Mouse (Mus musculus) heart, postnatal 14 days (tissue): ENCODE results near the gene Unc45a. TPM values are rescaled to one million over a fixed set of nuclear protein-coding genes. Genes with fewer than 3 reads are reported as not detected.

ENCODE experiments used
- DNase-seq, 2 experiments: peaks; one replicate each; pipeline ENCODE4 v3.0.0; 2021 to 2022
- intact Hi-C: fragments of 180-260 bp; cut with DNase I; formaldehyde crosslinking; loops from one replicate; pipeline ENCODE4 v1.15.1; 2025
- total RNA-seq, 2 experiments: library from RNA; stranded (reverse); gene quantifications; 2 replicates each; pipeline ENCODE4 v1.2.3; 2021

Gene Unc45a
- total RNA-seq, 2 experiments from 2014 or later, result 17.9 to 19.2 TPM

DNA sequence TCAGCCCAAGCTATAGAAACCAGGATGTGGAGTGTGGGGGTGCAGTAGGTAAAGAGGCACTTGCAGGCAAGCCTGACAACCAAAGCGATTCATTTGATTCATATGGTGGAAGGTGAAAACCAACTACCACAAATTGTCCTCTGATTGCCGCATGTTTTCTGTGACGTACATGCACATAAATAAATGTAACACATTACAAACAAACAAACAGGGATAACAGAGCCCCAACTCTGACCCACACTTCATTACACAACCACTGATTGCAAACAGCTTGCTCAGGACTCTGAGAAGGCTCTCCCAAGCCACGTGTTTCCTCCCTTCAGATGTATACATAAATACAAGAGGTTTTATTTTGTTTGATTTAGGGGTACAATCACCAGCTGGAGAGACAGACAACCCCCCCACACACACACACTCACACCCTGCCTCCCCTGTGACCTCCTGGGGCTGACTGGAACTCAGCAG is 29.2 kb upstream of the Unc45a start:
- intact Hi-C loops, result loop anchor here (2.0 to 5.0 kb wide), 2 partner anchors 29 to 228 kb away; partner anchors contain the start of gene Unc45a

DNA sequence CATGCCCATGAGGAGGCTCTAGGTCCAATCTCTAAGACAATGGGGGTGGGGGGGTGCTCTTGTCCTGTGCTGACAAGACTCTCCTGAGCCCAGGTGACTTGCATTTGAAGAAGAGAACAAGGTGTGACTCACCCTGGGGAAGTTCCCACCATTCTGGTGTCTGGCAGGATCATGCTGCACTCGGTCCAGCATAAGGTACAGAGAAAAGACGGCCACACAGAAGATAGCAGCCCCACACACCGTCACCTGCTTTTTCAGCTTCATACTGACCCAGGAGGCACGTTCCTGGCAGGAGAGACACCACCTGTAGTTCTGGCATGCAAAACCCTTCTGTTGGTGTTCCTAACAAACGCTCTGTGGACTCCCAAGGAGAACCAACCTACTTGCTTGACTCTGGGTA is 28.7 kb upstream of the Unc45a start:
- DNase-seq, result no peak
- intact Hi-C loops, result no loop called here

More for the DNA sequence above, 29.2 kb upstream of the Unc45a start:
- DNase-seq, result no peak

DNA sequence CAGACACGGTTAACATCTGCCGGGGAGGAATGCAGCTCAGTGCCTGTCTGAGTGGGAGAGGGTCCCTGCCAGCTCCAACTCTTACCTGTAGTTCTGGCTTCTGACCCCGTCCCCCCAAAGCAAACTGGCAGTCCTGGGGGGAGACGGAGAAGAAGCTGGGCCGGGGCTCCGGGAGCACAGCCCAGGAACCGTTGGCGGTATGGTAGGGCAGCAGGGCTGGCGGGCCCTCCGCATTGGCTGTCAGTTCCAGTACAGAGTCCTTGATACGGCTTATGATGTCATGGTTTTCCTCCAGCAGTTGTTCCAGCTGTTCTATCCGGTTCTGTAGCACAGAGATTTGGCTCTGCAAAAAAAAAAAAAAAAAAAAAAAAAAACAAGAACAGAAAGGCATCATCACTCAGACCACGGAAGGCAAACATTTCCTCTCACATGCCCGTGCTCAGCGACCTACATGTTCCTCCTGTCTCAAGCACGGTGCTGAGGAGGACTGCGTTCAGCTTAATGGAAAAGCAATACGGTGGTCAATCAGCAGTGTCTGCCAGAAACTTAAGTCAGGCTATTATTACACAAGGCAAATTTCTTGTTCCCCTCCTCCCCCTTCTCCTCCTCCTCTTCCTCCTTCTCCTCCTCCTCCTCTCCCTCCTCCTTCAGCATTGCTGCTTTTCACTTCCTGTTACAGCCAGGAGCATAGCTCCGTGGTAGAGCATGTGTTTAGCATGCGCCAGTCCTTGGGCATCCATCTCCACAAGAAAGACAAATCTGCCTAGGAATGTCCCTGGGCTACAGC is 28.0 kb upstream of the Unc45a start:
- intact Hi-C loops, result no loop called here
- peak; percentile 37 to 48 for DNase-seq

DNA sequence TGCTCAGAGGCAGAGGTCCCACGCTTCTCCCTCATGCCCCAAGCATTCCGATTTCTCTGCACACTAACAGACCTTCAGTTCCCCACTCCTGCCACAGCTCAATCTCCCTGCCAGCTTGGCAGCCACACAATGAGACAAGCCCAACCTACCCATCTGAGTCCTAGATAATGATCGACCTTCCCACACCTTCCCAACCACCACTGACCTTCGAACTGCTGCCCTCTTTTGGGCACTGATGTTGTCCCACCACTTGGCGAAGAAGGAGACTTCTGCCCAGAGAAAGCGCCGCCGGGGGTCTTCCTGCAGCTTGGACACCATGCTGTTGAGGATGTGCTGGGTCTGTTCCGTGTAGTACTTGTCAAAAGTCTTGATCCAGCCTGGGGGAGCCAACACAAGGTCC is 27.2 kb upstream of the Unc45a start:
- no peak for DNase-seq
- intact Hi-C loops, result no loop called here

DNA sequence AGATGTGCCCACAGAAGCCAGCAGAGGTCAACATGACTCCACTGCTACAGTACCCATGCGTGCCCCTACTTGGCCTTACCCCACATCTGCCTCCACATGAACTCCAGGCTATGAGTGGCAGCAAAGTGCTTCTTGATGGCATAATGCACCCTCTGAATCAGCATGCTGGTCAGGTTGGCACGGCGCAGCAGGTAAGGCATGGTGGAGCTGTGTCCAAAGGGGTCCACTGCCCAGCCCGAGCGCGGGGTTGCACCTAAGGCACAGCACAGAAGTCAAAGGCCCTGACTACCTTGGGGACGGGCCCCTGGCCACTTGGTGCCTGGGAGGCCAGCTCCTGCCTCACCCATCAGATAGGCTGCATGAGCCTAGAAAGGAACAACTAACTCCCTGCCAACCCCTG is 26.4 kb upstream of the Unc45a start:
- intact Hi-C loops, result no loop called here
- DNase-seq, result no peak

DNA sequence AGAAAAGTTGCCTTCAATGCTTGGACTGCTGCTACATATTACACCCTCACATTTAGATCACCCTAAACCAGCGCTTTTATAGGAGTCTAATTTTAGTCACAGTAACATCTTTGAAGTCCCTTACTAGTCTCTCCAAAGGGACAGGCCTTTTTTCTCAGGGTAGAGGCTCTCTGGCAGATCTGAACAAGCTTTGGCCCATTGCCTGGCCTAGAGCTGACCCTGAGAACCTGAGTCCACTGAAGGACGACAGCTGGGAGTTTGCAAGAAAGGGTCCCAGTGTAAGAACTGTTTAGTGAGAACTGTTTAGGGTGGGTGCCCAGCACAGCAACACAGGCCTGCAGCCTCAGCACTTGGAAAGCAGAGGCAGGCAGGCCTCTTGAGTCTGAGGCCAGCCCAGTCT is 25.0 kb upstream of the Unc45a start:
- intact Hi-C loops, result no loop called here
- peak; percentile 55 to 66 for DNase-seq

DNA sequence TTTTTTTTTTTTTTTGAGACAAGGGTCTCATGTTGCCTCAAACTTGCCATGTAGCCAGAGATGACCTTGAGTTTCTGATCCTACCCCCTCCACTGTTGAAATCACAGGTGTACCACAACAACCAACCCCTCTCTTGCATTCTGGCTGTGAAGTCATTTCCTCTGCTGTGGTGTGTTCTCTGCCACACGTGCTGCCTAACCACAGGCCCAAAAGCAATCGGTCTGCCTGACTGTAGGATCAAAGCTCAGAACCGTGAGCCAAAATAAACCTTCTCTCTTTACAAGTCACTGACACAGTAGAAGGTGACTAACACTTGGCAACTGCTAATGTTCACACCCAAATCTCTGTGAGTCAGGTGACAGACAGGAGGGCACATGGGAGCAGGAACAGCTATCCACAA is 19.6 kb upstream of the Unc45a start:
- no peak for DNase-seq
- intact Hi-C loops, result no loop called here

DNA sequence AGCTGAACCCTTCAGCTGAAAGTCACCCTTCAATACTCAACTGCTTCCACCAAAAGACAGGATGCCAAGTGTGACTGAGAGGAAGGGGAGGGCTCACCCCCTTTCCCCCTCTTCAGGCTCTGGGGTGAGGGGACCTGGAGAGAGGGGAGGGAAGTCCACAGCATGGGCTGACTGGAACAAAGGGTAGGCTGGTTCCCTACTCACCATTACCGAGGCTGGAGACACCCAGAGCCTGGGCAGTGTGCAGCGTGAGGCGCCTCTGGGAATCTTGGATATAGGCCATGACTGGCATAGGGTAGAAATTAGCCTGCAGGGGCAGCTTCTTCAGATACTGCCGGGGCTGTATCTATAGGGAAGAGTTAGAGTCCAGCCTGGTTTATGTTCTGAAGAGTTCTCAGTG is 17.2 kb upstream of the Unc45a start:
- intact Hi-C loops, result no loop called here
- DNase-seq, result no peak

DNA sequence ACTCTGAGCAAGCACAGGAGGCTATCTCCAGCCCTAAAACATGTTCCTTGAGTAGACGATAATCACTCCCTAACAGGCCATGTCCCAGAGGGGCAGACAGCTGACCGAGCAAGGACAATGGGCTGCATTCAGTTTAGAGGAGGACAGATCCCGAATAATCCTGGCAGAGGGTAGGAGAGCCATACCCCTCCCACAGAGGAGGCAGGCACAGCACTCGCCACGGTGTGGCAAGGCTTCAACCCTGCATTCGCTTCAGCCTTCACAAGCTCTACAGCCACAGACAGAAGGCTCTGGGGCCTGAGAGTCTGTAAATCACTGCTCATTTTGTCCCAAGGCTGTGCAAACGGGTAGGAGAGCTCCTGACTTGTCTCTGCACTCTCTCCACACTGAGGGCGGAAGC is 16.4 kb upstream of the Unc45a start:
- intact Hi-C loops, result no loop called here
- peak in 1 of 2 experiments; percentile 24 for DNase-seq

DNA sequence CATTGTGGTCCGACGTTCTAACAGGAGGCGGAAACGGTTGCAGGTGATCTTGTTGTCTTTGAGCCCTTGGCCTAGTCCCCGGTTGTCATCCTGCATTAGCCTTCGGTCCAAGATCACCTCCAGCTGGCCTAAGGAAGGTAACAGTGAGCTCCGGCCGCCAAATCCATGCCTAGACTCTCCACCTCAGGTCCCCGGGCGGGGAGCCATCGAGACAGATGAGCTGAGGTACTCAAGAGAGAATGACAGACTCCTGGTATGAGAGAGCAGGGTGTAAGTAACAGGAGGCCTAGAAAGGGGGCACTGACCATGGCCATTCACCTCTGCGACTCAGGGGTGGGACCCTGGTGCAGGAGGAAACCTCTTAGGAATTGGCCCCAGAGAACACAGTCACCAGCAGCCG is 15.5 kb upstream of the Unc45a start:
- intact Hi-C loops, result no loop called here
- no peak for DNase-seq

DNA sequence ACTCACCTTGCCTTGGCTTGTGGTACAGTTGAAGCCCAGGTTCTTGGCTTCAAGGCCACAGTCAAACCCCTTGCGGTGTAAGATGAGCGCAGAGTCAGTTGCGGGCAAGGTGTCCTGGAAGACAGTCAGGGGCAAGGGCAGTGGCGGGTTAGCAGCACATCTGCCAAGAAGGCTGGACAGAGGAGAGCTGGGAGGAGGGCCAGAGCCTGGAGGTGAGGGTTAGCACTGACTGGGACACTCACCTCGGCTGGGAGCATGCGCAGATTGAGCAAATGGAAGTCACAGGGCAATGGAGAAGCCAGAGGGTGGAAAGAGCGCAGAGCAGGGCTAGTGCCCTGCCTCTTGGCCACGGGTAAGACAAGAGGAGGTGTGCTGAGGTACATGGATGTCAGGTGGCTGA is 12.1 kb upstream of the Unc45a start:
- intact Hi-C loops, result no loop called here
- no peak for DNase-seq

DNA sequence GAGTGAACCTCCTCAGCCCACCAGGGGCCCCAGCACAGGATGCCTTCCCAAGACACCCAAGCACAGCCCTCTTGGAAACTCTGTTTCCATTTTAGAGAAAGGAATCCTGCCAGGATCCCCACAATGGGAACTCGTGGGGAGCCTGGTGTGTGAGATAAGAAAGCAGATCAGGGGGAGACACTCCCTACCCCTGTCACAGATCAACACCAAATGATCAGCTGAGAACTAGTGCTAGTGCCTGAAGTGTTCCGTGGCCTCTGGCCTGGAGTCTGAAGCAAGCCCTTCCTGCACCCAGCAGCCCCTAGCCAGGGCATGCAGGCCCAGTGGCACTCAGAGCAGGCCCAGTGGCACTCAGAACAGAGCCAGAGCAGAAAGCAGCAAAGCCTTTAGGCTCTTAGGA is 10.0 kb upstream of the Unc45a start:
- intact Hi-C loops, result no loop called here
- no peak for DNase-seq

DNA sequence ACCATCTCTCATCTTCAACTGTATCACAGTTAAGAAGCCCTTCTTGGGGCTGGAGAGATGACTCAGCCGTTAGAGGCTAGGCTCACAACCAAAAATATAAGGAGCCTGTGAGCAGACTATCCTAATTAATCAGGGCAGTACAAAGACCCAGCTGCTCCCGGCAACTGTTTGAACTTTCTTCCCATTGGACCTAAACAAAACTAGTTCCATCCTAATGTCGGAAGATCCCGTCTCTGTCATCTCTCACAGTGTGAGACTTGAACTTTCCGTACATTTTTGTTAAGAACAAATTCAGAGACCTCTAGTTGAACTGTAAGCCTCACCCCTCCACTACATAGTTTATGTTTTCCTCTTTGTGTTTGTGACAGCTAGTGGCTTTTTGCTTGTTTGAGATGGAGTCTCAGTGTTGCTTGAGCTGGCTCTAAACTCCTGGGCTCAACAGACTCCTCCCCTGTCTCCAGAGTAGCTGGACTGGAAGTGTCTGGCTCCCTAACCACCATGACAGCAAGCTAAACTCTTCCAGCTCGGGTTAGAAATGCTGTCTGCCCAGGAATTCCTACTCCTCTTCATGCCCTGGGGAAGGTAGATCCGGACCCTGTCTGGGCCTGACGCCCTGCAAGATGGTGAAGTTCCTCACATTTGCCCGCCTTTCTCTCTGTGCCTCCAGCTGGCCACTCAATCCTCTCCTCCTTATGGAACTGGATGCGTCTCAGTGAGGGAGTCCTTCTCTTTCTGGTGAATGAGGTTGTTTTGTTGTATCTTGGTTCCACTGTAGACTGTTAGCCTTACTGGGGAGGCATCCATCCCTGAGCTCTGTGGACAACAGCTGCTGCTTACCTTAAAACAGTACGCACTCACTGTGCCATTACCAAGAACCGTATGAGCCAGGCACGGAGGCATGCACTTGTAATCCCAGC is 7.1 kb upstream of the Unc45a start:
- intact Hi-C loops, result no loop called here
- DNase-seq, result no peak

DNA sequence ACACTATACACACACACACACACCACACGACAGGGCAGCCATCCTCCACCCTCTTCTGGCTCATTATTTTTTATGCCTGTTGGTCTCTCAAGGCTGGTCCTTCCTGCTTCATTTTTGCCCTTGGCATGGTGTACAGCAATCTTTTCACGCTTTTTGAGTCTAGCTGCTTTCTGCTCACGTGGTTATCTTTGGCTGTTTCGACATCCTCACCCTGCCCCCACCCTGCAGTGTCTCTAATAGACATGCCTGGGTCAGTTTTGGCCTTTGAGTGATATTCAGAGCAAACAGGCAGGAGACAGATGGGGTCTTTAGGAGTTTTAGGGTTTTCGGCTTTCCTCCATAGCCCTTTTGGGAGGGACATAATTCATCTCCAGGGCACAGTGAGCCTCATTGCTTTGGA is 6.0 kb upstream of the Unc45a start:
- intact Hi-C loops, result no loop called here
- no peak for DNase-seq

DNA sequence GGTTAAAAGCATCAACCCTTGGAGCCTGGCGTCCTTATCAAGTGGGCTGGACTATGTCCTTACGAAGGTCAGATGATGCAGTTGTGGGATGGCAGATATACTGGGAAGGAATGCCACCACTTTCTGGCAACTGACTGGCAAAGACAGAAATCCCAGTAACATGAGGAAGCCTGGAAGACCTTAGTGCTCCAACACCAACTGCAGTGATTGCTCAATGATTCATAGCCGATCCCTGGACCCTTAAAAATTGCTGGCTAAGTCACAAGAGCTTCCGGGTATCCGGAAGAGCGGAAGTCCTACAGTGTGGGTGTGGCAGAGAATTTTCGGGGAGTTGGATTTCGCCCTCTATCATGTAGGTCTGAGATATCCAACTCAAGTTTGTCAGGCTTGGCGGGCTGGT is 5.4 kb upstream of the Unc45a start:
- DNase-seq, result no peak
- intact Hi-C loops, result no loop called here

DNA sequence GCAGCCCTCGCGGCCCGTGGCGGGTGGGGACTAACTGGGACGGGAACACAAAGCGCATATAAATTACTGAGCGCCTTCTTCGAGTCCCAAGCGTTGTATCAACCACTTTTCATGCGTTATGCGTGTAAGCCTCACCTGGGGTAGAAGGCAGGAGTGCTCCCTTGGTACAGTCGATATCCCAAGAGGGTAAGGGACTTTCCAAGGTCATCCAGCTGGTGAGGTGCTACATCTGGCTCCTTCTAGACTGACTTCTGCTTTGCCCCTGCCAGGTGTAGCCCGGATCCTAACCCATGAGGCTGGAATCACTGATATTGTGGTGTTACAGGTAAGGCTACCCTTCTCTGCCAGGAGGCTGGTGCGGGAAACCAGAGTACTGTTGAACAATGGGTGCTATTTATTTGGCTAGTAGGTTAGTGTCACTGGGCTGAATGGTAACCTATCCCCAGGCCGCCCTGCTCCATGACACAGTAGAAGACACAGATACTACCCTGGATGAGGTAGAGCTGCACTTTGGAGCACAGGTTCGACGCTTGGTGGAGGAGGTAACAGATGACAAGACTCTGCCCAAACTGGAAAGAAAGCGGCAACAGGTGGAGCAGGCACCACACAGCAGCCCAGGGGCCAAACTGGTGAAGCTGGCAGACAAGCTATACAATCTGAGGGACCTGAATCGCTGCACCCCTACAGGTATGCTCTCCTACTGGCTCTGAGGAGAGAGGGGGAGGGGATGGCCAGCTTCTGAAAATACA is 2.6 kb upstream of the Unc45a start:
- intact Hi-C loops, result no loop called here
- DNase-seq, result no peak

DNA sequence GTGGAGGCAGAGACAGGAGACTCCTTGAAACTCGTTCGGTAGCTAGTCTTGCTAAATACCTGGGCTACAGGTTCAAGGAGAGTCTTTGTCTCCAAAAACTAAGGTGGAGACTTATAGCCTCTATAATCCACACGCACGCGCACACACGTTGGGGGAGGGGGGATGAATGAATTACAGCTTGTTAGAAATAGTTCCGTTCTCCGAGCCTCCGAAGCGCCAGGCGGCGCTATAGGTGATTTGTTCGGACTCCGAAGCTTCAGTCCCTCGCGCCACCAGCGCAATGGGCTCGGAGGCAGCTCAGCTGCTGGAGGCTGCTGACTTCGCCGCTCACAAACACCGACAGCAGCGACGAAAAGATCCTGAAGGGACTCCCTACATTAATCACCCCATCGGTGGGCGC is 2.1 kb upstream of the Unc45a start, which contains the start of gene Hddc3:
TSS of gene Hddc3 (plus strand) at position 247 of the 400 bp plus-strand sequence.
- intact Hi-C loops, result no loop called here
- DNase-seq, result peak; percentile 94 to 97

DNA sequence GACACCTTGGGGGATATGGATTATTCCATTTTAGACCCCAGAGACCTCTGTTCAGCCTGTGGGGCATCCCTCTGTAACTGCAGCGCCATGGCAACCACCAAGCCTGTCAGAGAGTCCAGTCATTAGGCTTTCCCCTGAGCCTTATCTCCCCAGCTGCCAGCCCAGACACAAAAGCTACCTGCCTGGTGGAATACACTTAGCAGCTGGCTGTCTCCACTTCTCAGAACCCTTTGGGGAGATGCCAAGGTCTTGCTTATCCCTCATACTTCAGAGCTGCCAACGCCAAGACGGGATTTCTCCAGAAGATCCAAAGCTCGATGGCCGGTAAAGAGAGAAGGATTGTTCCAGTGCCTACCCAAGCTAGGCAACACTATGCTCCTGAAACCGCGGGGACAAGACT is 988 bp upstream of the Unc45a start:
- no peak for DNase-seq
- intact Hi-C loops, result loop anchor here (2.0 kb wide), 2 partner anchors 29 to 243 kb away; partner anchors contain the start of gene Man2a2

DNA sequence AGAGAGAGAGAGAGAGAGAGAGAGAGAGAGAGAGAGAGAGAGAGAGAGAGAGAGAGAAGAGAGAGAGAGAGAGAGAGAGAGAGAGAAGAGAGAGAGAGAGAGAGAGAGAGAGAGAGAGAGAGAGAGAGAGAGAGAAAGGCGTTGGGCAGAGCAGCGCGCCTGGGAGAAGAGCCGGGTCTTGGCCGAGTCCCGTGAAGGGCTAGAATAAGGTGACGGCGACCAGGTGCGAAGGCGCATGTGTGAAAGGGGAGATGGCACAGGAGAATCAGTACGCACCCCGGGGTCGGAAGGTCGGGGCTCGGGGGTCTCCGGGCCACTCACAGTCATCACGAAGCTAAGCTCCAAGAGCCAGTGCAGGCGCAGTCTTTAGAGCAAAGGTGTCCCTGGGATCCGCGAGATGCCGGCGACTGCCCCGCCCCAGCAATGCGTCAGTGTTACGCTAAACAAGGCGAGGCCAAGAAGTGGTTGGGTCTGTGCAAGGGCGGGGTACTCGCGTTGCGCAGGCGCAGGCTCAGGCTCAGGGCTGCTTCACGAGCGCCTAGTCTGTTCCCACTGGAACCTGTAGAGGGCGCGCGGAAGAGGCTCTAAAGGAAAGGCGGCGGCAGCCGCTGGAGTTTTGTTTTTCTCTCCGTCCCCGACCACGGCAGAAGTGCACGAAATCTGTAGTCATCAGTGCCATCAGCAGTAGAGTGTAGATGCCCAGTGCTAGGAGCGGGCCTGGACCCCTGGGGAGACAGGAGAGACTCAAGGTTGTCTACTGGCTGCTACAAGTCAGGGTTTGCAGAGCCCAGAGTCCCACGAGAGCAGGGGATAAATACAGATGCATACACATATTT is 794 bp downstream of the Unc45a start:
- intact Hi-C loops, result loop anchor here (2.0 kb wide), 2 partner anchors 31 to 245 kb away; partner anchors contain the start of gene Man2a2

DNA sequence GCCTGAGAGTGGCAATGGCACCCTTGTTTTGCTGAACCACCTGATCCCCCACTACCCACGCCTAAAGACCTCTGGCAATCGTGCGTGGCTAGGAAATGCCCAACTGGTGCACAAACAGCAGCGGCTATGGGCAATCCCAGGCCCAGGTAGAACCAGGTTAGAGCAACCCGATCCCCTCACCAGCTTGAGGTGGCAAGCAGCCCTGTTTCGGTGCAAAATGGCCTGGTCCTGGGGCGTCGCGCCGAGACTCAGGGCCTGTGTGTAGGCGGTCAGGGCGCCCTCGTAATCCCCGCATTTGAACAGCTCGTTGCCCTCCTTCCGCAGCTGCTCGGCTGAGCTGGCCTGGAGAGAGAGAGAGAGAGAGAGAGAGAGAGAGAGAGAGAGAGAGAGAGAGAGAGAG is 1.4 kb downstream of the Unc45a start:
- intact Hi-C loops, result no loop called here
- DNase-seq, result peak; percentile 35 to 38

More for the DNA sequence above, 794 bp downstream of the Unc45a start:
- peak; percentile 99 for DNase-seq
